Mouse (Mus musculus) neutrophil, adult 5-6 weeks (primary cell): ENCODE results near the gene Sulf2. TPM values are rescaled to one million over a fixed set of nuclear protein-coding genes. Genes with fewer than 3 reads are reported as not detected.

Source experiments
- ATAC-seq: fragments of 151-379, 151-347 bp; 2 replicates; pipeline ENCODE4 v1.8.0; 2017; ENCODE audit warnings: mild to moderate bottlenecking, moderate TSS enrichment; ENCODE audit not compliant: insufficient number of reproducible peaks, poor library complexity, low FRiP score, severe bottlenecking; ENCODE audit errors: extremely low read depth
- total RNA-seq: library from RNA; stranded (forward); fragments of 200-1000 nt; gene quantifications from 2 replicates; pipeline ENCODE4 v1.2.3, GENCODE M21; 2017

Gene Sulf2
- total RNA-seq, 1 experiment from 2014 or later: 3.0 TPM

DNA sequence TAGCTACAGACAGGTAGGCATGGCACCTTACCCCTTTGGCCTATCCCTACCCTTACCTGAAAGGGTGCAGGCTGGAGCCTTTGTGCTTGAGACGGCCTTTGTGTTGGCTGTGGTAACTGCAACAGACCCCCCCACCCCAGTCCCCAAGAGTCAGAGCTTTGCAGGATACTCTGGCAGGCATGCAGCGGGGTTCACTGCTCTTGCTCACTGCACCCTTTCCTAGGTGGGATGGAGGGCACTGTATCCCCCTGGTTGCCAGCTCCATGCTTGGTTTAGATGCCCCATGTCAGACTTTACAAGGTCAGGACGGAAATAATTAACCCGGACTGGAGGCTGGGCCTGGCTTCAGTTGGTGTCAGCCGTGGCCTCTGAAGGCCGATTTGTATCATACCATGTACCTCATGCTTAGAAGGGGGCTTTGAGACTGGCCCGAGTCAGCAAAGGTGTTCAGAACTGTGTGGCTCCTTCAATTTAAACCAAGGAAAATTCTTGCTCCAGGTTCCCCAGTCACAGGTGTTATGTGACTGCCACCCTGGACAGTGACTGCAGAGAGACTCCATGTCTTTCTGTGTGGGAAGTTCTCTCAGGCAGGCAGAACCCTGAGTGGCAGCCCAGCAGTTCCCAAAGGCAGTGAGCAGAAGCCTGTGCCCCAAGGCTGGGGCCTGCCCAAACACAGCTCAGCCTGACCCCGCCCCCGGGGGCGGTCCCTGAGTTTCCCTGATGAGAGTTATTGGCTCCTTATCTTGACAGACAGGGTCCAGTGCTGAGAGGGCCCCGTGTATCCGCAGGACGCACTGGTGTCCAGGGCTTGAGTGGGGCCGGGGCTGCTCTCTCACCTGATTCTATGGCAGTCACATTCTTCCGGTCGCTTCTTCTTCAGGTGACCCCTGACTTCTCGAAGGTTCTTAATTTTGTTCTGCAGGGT, 75.2 kb downstream of the Sulf2 start:
- ATAC-seq: no peak

DNA sequence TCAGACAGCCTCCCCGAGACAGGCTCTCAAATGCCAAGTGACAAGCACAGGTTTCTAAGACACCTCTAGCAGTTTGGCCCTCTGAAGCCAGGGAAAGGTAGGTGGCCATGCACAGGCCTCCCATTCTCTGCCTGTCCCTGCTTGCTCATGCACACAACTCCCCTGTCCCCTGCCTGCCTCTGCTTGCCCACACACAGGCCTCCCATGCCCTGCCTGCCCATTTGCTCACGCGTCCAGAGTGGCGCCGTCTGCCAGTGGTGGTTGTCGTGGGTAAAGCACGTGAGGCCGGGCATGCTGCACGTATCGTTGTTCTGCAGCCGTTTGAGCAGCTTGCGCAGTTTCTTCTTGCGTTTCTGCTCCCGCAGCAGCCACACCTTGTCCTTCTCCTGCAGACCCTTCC, 76.2 kb downstream of the Sulf2 start:
- ATAC-seq: no peak

DNA sequence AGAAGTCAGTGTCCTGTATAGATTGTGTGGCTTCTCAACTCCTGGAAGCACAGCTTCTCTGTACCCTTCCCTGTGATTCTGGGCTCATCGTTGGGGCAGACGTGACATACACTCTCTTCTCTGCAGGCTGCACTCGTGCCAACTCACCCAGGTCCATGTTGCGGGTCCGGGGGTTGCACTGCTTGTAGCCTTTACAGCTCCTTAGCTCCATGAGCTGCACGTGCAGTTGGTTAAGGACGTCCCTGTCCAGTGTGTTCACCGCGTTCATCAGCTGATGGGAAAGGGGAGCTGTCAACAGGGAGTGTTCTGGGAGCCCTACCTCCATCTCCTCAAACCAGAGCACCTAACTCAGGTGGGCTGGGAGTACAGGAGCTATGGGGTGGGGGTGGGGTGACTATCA, 78.1 kb downstream of the Sulf2 start:
- no peak for ATAC-seq

DNA sequence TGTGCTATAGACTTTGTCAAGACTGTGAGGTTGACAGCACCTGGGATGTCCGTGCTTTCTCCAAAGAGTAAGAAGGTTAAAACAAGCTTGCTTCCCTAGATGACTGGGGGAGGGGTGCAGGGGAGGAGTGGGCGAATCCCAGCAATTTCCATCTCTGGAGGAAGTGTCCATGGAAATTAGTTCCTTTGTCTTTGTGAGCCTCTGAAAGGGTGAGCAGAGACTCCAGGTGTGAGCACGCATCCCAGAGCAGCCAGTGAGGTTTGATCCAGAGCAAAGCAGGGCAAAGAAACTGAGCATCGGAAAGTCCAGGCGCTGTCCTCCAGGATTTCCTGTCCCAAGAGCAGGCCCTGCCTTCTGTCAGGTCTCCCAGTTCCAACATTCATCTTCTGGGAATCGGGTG, 81.1 kb downstream of the Sulf2 start:
- no peak for ATAC-seq

DNA sequence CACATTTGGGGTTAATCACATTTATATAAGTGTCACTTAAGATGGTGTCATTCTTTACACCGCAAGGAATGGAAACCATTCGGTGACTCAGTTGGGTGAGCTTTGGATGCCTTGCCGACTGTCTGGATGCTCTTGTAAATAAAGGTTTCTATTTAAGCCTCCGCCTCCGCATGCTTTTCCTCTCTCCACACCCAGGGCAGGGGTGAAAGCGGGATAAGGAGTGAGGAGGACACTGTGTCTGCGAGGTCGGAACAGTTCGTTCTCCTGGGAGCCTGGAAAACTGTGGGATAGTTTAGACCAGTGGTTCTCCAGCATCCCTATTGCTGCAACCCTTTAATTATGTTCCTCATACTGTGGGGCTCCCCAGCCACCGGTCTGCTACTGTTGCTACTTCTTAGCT, 82.4 kb downstream of the Sulf2 start:
- no peak for ATAC-seq

DNA sequence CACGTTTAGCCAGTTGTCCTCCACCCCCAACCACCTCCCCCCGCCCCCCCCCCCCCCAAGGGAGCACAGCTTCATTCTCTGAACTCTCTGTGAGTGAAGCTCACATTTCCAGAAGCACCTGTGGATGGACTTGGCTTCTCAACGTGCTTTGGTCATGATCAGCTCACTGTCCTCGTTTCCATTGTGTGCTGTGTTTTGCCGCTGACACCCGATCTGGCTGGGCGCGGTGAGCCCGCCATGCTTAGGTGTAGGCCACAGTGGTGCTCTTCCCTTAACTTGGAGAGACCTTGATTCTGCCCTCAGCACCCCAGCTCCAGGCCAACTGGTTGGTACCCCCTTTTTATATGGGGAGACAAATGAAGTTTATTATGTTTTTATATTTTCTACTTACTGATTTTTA, 83.6 kb downstream of the Sulf2 start:
- ATAC-seq: no peak

DNA sequence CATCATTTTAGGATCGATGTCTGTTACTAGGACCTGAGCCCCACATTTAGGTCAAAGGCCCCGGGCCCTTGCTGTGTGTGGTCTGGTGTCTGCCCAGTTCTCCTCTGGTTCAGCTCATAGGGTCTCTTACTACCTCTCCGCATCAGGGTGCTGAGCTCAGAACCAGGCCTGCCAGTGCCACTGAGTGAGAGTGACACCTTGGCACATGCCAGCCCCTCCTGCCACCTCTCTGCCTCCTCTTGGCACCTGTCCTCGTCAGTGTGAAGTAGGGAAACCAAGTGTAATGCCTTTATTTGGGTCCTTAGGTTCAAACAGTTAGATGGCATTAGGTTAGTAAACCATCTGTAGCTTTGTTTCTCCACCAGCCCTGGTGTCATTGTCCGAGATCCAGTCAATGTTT, 84.0 kb downstream of the Sulf2 start:
- ATAC-seq: no peak

DNA sequence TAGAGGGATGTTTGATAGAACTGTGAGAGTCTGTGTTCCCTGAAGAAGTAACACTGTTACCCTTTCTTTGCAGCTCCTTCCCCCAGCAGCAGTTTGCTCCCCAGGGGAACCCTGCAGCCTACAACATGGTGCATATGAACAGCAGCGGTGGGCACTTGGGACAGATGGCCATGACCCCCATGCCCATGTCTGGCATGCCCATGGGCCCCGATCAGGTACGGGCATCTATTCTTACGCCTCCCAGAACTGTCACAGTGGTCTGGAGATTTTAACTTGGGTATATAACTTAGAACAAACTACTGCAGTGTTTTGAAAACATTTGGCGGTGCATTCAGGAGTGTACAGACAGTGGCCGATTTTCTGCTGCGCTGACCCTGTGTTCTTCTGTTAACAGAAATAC, 85.7 kb downstream of the Sulf2 start:
- ATAC-seq: no peak

DNA sequence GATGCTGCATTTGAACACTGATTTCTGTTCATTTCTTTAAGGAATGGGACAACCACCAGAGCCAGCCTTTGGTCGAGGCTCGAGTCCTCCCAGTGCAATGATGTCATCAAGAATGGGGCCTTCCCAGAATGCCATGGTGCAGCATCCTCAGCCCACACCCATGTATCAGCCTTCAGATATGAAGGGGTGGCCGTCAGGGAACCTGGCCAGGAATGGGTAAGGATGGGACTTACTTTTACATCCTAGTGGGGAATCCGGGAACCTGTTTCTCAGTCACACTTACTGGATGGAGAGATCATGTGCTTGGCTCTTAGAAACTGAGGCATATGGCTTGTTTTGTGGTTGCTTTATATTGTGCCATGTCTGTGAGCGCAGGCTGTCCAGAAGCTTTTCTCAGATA, 86.3 kb downstream of the Sulf2 start:
- no peak for ATAC-seq

DNA sequence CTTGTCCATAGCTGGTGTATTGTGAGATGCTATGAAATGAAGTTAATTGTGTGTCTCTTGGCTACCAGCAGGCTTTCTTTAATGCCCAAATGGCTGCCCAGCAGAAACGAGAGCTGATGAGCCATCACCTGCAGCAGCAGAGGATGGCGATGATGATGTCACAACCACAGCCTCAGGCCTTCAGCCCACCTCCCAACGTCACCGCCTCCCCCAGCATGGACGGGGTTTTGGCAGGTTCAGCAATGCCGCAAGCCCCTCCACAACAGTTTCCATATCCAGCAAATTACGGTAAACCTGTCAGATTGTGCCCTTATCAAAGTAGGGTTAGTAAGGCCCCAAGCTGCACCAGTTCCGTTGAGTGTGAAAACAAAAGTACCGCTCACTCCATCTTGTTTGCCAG, 87.2 kb downstream of the Sulf2 start:
- ATAC-seq: no peak

DNA sequence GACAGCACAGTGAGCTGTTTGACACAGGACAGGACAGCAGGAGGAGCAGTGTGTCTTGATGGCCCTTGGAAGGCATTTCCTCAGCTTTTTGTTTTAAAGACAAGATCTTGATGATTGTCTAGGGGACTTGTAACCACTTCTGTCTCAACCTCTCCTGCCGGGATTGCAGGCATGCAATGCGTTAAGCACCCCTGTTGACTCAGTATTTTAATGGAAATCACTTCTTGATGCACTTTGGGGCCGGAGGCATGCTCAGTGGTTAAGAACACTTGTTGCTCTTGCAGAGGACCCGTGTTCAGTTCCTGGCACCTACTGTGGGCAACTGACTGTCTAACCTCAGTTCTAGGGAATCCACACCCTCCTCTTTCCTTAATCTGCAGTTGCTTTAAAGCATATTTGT, 89.0 kb downstream of the Sulf2 start:
- no peak for ATAC-seq

DNA sequence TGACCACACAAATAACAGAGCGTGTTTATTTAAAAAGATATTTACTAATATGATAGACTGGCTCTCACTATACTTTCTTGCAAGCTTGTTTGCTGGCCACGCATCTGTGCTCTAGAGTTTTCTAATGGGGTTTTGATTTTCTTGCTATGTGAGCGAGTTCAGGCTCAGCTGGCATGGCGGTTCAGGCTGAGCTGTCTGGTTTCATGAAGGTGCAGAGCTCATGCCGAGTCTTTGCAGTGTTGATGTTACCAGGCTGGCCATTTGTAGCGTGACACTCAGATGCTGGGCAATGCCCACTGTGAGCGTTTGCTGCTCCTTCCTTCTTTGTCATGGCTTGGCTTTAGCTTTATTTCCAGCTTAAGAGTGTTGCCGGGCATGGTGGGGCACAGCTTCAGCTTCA, 93.0 kb downstream of the Sulf2 start:
- no peak for ATAC-seq

DNA sequence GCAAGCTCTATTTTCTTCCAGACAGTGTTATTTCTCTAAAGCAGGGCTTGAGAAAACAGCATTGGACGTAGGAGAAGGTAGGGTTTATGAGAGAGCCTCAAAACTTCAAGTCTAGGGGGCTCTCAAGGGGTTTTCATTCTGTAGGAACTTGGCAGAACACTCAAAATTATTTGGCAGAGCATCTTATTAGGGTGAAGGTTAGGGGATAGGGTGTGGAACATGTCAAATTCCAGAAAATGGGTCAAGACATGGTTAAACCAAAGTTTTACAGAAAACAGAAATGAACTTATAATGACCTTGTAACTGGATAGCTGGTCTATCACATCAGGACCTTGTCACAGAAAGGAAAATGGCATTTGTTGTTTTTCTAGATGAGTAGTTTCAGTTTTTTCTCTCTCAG, 93.5 kb downstream of the Sulf2 start:
- no peak for ATAC-seq

DNA sequence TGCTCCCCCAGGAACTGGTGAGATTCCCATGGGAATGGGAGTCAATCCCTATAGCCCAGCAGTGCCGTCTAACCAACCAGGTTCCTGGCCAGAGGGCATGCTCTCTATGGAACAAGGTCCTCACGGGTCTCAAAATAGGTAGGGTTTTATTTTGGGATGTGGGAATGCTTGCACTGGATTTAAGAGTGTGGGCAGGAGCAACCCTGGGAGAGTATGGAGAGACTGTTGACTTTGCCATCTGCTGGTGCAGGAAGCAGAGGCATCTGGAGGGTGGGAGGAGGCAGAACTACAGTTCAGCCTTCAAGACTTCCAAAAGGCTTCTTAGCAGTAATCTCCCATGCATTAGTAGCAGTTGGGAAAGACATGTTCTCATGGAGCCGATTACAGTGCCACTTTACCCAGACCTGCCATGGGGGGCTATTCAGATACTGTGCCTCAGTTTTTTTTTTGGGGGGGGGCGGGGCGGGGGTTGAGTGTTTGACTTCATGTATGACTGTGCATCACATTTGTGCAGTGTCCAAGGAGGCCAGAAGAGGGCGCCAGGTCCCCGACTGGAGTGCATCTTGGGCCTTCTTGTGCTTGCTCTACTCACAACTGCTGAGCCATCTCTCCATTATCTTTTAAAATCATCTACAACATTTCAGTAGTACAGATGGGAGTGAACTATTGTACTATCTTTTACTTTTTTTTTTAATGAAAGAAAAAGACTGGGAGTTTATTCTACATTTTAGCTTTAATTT, 95.6 kb downstream of the Sulf2 start:
- ATAC-seq: no peak

DNA sequence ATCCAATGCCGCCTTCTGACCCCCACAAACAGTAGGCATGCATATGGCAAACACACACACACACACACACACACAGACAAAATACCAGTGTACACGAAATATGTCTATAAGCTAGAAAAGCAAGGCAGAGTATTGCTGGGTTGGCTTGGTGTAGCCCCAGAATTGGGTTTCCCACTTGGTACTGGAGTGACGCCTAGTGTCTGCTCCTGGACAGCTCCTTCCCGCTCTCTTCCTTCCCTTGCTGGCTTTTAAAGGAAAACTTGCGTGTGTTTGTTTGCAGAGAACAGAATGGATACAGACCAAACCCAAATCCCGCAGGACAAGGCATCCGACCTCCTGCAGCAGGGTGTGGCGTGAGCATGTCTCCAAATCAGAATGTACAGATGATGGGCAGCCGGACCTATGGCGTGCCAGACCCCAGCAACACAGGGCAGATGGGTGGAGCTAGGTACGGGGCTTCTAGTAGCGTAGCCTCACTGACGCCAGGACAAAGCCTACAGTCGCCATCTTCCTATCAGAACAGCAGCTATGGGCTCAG, 101.4 kb downstream of the Sulf2 start:
- no peak for ATAC-seq

DNA sequence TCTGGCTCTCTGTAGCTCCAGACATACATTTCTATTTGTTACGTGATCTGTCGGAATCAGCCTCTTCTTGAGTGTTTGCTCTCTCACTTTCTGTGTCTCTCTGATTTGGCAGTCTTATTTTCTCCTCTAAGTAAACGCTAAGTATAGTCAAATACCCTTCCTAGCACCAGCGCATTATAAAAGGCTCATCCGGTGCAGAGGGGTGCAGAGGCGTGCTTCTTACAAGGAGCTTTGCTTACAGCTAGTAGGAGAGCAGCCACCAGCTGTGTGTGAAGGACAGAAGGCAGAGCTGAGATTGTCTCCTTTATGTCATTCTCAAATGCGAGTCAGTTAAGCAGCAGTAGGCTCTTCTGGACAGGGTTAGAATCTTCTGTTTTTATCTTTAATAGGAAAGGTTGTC, 103.5 kb downstream of the Sulf2 start:
- no peak for ATAC-seq

DNA sequence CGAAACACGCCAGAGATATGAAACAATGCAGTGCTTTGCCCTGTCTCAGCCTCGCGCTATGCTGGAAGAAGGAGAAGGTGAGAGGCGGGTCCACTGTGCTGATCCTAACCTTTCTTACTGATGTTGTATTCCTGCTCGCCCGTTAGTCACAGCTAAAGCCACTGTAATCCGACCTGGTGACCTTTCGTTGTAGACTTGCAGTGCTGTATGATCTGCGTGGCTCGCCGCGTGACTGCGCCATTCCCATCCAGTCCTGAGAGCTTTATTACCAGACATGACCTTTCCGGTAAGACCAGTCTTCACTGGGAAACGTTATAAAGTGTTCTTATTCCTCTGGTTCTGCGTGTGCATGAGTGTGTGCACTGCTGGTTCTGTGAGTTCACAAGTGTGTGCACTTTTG, 104.0 kb downstream of the Sulf2 start:
- no peak for ATAC-seq

DNA sequence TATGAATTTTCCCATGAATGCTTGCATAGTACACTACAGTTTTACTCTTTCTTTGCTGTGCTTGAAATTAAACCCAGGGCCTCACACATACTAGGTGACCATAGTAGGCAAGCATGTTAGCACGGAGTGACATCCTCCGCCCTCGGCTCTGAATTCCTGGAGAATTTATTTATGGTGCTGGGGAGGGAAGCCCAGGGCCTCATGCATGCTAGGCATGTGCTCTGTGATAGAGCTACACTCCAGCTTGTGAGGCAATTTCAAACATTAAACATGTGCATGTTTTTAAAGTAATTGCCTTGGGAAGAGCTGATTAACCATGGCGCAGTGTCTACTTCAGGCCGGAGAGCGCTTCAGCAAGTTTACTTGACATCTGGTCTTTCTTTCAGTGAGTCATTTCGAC, 106.6 kb downstream of the Sulf2 start:
- ATAC-seq: no peak

DNA sequence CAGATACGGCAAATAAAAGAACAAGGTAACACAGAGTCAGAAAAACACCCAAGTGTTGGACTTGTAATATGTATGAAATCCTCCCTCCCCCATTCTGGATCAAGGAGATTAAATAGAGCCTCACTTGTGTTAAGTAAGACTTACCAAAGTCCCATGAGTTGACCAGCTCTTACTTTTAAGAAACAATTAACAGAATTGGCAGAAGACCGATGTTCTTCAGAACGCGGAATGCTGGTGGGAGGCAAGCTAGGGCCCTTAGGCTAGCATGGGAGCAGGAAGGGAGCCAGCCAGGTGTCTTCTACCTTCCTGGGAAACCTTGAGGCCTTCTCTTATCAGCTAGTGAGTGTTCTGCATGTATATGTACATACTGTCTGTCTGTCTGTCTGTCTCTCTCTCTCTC, 107.5 kb downstream of the Sulf2 start:
- ATAC-seq: no peak
